16 mouse cellular contexts compared by ENCODE assay signal in the genomic region with DNA sequence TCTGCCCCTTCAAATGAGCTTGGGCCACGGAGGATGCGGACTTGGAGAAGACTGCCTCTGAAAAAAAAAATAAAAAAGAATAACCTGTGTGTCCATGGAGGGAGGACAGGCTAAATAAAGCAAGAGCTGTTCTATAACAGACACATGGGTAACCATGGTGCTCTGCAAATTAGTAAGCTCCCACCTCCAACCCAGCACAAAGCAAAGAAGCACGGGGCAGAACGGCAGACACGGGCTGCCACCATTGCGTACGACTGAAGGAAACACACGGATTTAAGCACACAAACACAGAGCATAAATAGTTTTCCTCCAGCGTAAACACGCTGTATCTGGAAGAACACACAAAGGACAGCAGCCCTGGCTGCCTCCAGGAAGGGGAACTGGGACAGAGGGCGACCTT.
DNase-seq lines count a peak whose midpoint lies in the region; ATAC-seq and TF ChIP-seq lines count a peak whose summit lies in the region.
"Had no signal": no experiment of that assay in that cellular context is flagged by ENCODE, and none has a peak within 500 bp of the region (broad histone marks: within the 10 kb centered on the region; RNA-seq: fewer than 3 reads in every experiment).

No protein-coding gene starts in this region.

- H3K4me3 ChIP-seq in hindbrain, postnatal 0 days (ENCODE audit: low read length): no peak overlapping the region
- no peak overlapping the region for H3K4me3 ChIP-seq in hindbrain, embryonic 16.5 days (ENCODE audit: low read length)
- H3K4me3 ChIP-seq: embryonic facial prominence, embryonic 13.5 days; heart, embryonic 10.5 days; limb, embryonic 13.5 days; neural tube, embryonic 12.5 days had no signal

- DNase-seq in hindbrain, postnatal 0 days (ENCODE audit: low spot score): no peak
- peak; percentile 51 to 61 for DNase-seq in right cerebral cortex, adult 2 months (ENCODE audit: low spot score in 2 of 2)
- DNase-seq in right cerebral cortex, postnatal 25 days: no peak
- DNase-seq in lung, postnatal 36 days: peak; percentile 26
- DNase-seq: cerebellum, postnatal 10 days; kidney, postnatal 10 days; spleen, adult 18-20 months; thymus, adult 18-20 months had no signal

- TF ChIP-seq CTCF in hindbrain, postnatal 0 days (IDR thresholded peaks at IDR 0.05; ENCODE audit: low read depth): no peak

- H3K4me1 ChIP-seq in hindbrain, postnatal 0 days (ENCODE audit: insufficient read depth, low read length): peaks cover 4% of the 10 kb centered on the region; the same call in 1 of the 2 replicates
- peaks cover 12% of the 10 kb centered on the region for H3K4me1 ChIP-seq in hindbrain, embryonic 16.5 days (ENCODE audit: control insufficient read depth, insufficient read depth, low read depth, low read length)
- H3K4me1 ChIP-seq: heart, embryonic 10.5 days had no signal

- H3K9me3 ChIP-seq in hindbrain, postnatal 0 days (ENCODE audit: low read length): no peaks in the 10 kb centered on the region
- H3K9me3 ChIP-seq in hindbrain, embryonic 16.5 days (ENCODE audit: control insufficient read depth, low read length): no peaks in the 10 kb centered on the region
- H3K9me3 ChIP-seq: embryonic facial prominence, embryonic 13.5 days; heart, embryonic 10.5 days; limb, embryonic 13.5 days; neural tube, embryonic 12.5 days had no signal

- 55% methylated on average over 11 of the region's 11 CpGs for WGBS in hindbrain, postnatal 0 days
- 59% methylated on average over 11 of the region's 11 CpGs for WGBS in hindbrain, embryonic 16.5 days

- H3K27ac ChIP-seq in hindbrain, postnatal 0 days: no peak overlapping the region
- H3K27ac ChIP-seq in hindbrain, embryonic 16.5 days (ENCODE audit: low read depth, low read length): no peak overlapping the region
- H3K27ac ChIP-seq: embryonic facial prominence, embryonic 13.5 days; heart, embryonic 10.5 days; limb, embryonic 13.5 days; macrophage; neural tube, embryonic 12.5 days had no signal

- no peaks in the 10 kb centered on the region for H3K27me3 ChIP-seq in hindbrain, postnatal 0 days (ENCODE audit: insufficient read depth, low read length)
- no peaks in the 10 kb centered on the region; the same call in 1 of the 2 replicates for H3K27me3 ChIP-seq in hindbrain, embryonic 16.5 days (replicated peaks; ENCODE audit: control insufficient read depth, insufficient read depth, low read length)

- no peak overlapping the region for H3K4me2 ChIP-seq in hindbrain, postnatal 0 days (ENCODE audit: low read depth, low read length)
- H3K4me2 ChIP-seq in hindbrain, embryonic 16.5 days (ENCODE audit: low read length): no peak overlapping the region
- H3K4me2 ChIP-seq: embryonic facial prominence, embryonic 13.5 days; limb, embryonic 13.5 days; neural tube, embryonic 12.5 days had no signal

- H3K36me3 ChIP-seq in hindbrain, postnatal 0 days (ENCODE audit: insufficient read depth, low read length): no peaks in the 10 kb centered on the region
- H3K36me3 ChIP-seq in hindbrain, embryonic 16.5 days (ENCODE audit: control insufficient read depth, insufficient read depth, low read length): no peaks in the 10 kb centered on the region
- H3K36me3 ChIP-seq: embryonic facial prominence, embryonic 13.5 days; heart, embryonic 10.5 days; limb, embryonic 13.5 days; neural tube, embryonic 12.5 days had no signal

- ATAC-seq in hindbrain, postnatal 0 days: no peak
- ATAC-seq in hindbrain, embryonic 16.5 days: no peak
- no peak for ATAC-seq in activated CD4-positive, CD25-positive, alpha-beta regulatory T cell, adult 4 months
- no peak for ATAC-seq in megakaryocyte, adult 5-6 weeks (ENCODE audit: poor library complexity, severe bottlenecking)

- 0 out of 2 replicates have a peak overlapping the region, but pooled peaks have one; percentile 15 for H3K9ac ChIP-seq in hindbrain, postnatal 0 days (replicated peaks; ENCODE audit: low read length)
- no peak overlapping the region for H3K9ac ChIP-seq in hindbrain, embryonic 16.5 days (ENCODE audit: low read depth, low read length)
- H3K9ac ChIP-seq: embryonic facial prominence, embryonic 13.5 days; limb, embryonic 13.5 days; neural tube, embryonic 12.5 days had no signal

Comparison
In these comparisons a context has a peak if more than half of its experiments do, and no peak if none do; other contexts are left out.
1. DNase-seq: peak in right cerebral cortex, adult 2 months (2 of 2) and lung, postnatal 36 days (single experiment); none in hindbrain, postnatal 0 days (single experiment) and right cerebral cortex, postnatal 25 days (single experiment).